Comparison of ENCODE assay signal across 8 mouse cellular contexts in genomic region chr8:94812645-94813098, GRCm38 (mm10). TPM values are rescaled to one million over a fixed set of nuclear protein-coding genes. Genes with fewer than 3 reads are reported as not detected.
A peak's percentile ranks its signal among the peaks of the same experiment; 100 is the strongest.
DNase-seq lines count a peak whose midpoint lies in the region; ATAC-seq and TF ChIP-seq lines count a peak whose summit lies in the region.

No protein-coding gene starts in this region.

- TF ChIP-seq EP300 in liver, postnatal 0 days (IDR thresholded peaks at IDR 0.05; ENCODE audit: low read depth): no peak

- peak overlapping the region; percentile 65 for H3K4me3 ChIP-seq in cerebellum, adult 2 months (replicated peaks; ENCODE audit: insufficient read depth, low read depth, low read length)
- no peak overlapping the region for H3K4me3 ChIP-seq in liver, postnatal 0 days (ENCODE audit: low read depth, low read length)
- H3K4me3 ChIP-seq in olfactory bulb, adult 2 months (ENCODE audit: insufficient read depth, low read depth, low read length): peak overlapping the region; percentile 26; the same call in 1 of the 2 replicates
- no peak overlapping the region for H3K4me3 ChIP-seq in thymus, adult 2 months (ENCODE audit: control insufficient read depth, insufficient read depth, low read length)

- H3K27ac ChIP-seq in cerebellum, adult 2 months (ENCODE audit: insufficient read depth, low read length): no peak overlapping the region
- no peak overlapping the region for H3K27ac ChIP-seq in liver, postnatal 0 days (ENCODE audit: low read depth)
- no peak overlapping the region for H3K27ac ChIP-seq in olfactory bulb, adult 2 months (ENCODE audit: insufficient read depth, low read depth, low read length)
- no peak overlapping the region for H3K27ac ChIP-seq in thymus, adult 2 months (ENCODE audit: control insufficient read depth, insufficient read depth, low read length)

- no peaks in the 10 kb centered on the region for H3K27me3 ChIP-seq in cerebellum, adult 2 months (ENCODE audit: control insufficient read depth, insufficient read depth, low read length)
- H3K27me3 ChIP-seq in liver, postnatal 0 days (ENCODE audit: insufficient read depth, low read length): no peaks in the 10 kb centered on the region
- H3K27me3 ChIP-seq in thymus, adult 2 months (ENCODE audit: control insufficient read depth, insufficient read depth, low read length): no peaks in the 10 kb centered on the region

- H3K9ac ChIP-seq in liver, postnatal 0 days (replicated peaks): no peak overlapping the region

- DNase-seq in MEL-GATA-1-ER (ENCODE audit: extremely low read depth, low read depth): peak; percentile 45
- peak; percentile 84 to 88 for DNase-seq in cerebellum, adult 2 months
- peak; percentile 91 for DNase-seq in forelimb bud, embryonic 11.5 days (ENCODE audit: low read depth, low spot score)
- peak; percentile 90 for DNase-seq in heart, postnatal 4 days
- peak; percentile 83 to 98 for DNase-seq in layer of hippocampus, adult 18-20 months (ENCODE audit: low spot score in 2 of 2)
- DNase-seq in liver, postnatal 0 days: peak; percentile 85
- DNase-seq in thymus, adult 2 months: peak; percentile 76

- H3K36me3 ChIP-seq in liver, postnatal 0 days (replicated peaks; ENCODE audit: insufficient read depth, low read length): no peaks in the 10 kb centered on the region
- no peaks in the 10 kb centered on the region for H3K36me3 ChIP-seq in thymus, adult 2 months (ENCODE audit: control insufficient read depth, insufficient read depth, low read length)

- no peaks in the 10 kb centered on the region for H3K9me3 ChIP-seq in liver, postnatal 0 days (ENCODE audit: low read length)

- WGBS in cerebellum, adult 2 months: 21% methylated on average over 6 of the region's 6 CpGs
- 32% methylated on average over 6 of the region's 6 CpGs for WGBS in liver, postnatal 0 days (ENCODE audit: insufficient replicate concordance)
- WGBS in olfactory bulb, adult 2 months: 23% methylated on average over 6 of the region's 6 CpGs
- 33% methylated on average over 6 of the region's 6 CpGs for WGBS in thymus, adult 2 months

- no peaks in the 10 kb centered on the region for H3K4me1 ChIP-seq in cerebellum, adult 2 months (ENCODE audit: control insufficient read depth, insufficient read depth, low read length)
- 0 out of 2 replicates have a peak, but pooled peaks cover 2% of the 10 kb centered on the region for H3K4me1 ChIP-seq in liver, postnatal 0 days (ENCODE audit: insufficient read depth)
- H3K4me1 ChIP-seq in olfactory bulb, adult 2 months (ENCODE audit: control insufficient read depth, insufficient read depth, low read length): peaks cover 5% of the 10 kb centered on the region; the same call in 1 of the 2 replicates
- no peaks in the 10 kb centered on the region for H3K4me1 ChIP-seq in thymus, adult 2 months (replicated peaks; ENCODE audit: control insufficient read depth, insufficient read depth, low read length)

- peak; percentile 68 for ATAC-seq in liver, postnatal 0 days

- TF ChIP-seq POLR2A in cerebellum, adult 2 months (IDR thresholded peaks at IDR 0.05; ENCODE audit: borderline replicate concordance, insufficient read depth, low read length): no peak
- no peak for TF ChIP-seq POLR2A in olfactory bulb, adult 2 months (IDR thresholded peaks at IDR 0.05; ENCODE audit: insufficient read depth, low read depth, low read length)
- no peak for TF ChIP-seq POLR2A in thymus, adult 2 months (IDR thresholded peaks at IDR 0.05; ENCODE audit: control insufficient read depth, extremely low read depth, insufficient read depth, low read length, poor library complexity)

- no peak overlapping the region for H3K4me2 ChIP-seq in liver, postnatal 0 days (ENCODE audit: low read depth, low read length)

- peak; percentile 59; the same call in 1 of the 2 replicates for TF ChIP-seq CTCF in cerebellum, adult 2 months (IDR thresholded peaks at IDR 0.05; ENCODE audit: borderline replicate concordance, insufficient read depth, low read depth, low read length)
- TF ChIP-seq CTCF in liver, postnatal 0 days (IDR thresholded peaks at IDR 0.05; ENCODE audit: low read depth): peak; percentile 82
- 0 out of 2 replicates have a peak, but pooled peaks have one; percentile 10 for TF ChIP-seq CTCF in olfactory bulb, adult 2 months (IDR thresholded peaks at IDR 0.05; ENCODE audit: insufficient read depth, low read depth, low read length)
- no peak for TF ChIP-seq CTCF in thymus, adult 2 months (IDR thresholded peaks at IDR 0.05; ENCODE audit: borderline replicate concordance, control insufficient read depth, extremely low read depth, insufficient read depth, low read length, poor library complexity)

RNA-seq across cellular contexts. Expression of gene Ccl17, which starts 2.4 kb away (rescaled TPM):
- 0.36 and 1.1 TPM in 2 replicates for polyA plus RNA-seq in cerebellum, adult 2 months (2012; rRNA removed)
- under 1 TPM in 1 of 2 experiments, not detected in 1; 0.60 TPM for total RNA-seq in heart, postnatal 4 days (2021)
- 1 to 10 TPM; 4.7 to 4.9 TPM for total RNA-seq in layer of hippocampus, adult 18-20 months (2021)
- polyA plus RNA-seq in liver, postnatal 0 days (2015; fragmentation: Nextera tagmentation; extraction: Ambion mirVana): 0.31 TPM in 1 of 2 replicates, not detected in the other
- not detected in 2 replicates for polyA plus RNA-seq in olfactory bulb, adult 2 months (2012; ENCODE audit: insufficient read depth, insufficient read length, low replicate concordance, missing spikeins)
- polyA plus RNA-seq in thymus, adult 2 months (2012; rRNA removed): 8.0 and 15.7 TPM in 2 replicates

RNA-seq across cellular contexts. Expression of gene Coq9, which starts 25.4 kb away (rescaled TPM):
- 155 and 163 TPM in 2 replicates for polyA plus RNA-seq in cerebellum, adult 2 months (2012; rRNA removed)
- 100 to 1,000 TPM; 237 to 239 TPM for total RNA-seq in heart, postnatal 4 days (2021)
- 10 to 100 TPM; 75.1 to 91.6 TPM for total RNA-seq in layer of hippocampus, adult 18-20 months (2021)
- polyA plus RNA-seq in liver, postnatal 0 days (2015; fragmentation: Nextera tagmentation; extraction: Ambion mirVana): 65.6 and 66.1 TPM in 2 replicates
- polyA plus RNA-seq in olfactory bulb, adult 2 months (2012; ENCODE audit: insufficient read depth, insufficient read length, low replicate concordance, missing spikeins): not detected in 2 replicates
- polyA plus RNA-seq in thymus, adult 2 months (2012; rRNA removed): 166 and 176 TPM in 2 replicates

RNA-seq across cellular contexts. Expression of gene Ciapin1, which starts 25.5 kb away (rescaled TPM):
- polyA plus RNA-seq in cerebellum, adult 2 months (2012; rRNA removed): 58.2 and 58.4 TPM in 2 replicates
- 10 to 100 TPM; 84.5 to 91.1 TPM for total RNA-seq in heart, postnatal 4 days (2021)
- total RNA-seq in layer of hippocampus, adult 18-20 months (2021): 10 to 100 TPM; 69.4 to 77.1 TPM
- 36.5 and 39.4 TPM in 2 replicates for polyA plus RNA-seq in liver, postnatal 0 days (2015; fragmentation: Nextera tagmentation; extraction: Ambion mirVana)
- polyA plus RNA-seq in olfactory bulb, adult 2 months (2012; ENCODE audit: insufficient read depth, insufficient read length, low replicate concordance, missing spikeins): not detected in 2 replicates
- polyA plus RNA-seq in thymus, adult 2 months (2012; rRNA removed): 49.2 and 53.5 TPM in 2 replicates

RNA-seq across cellular contexts. Expression of gene Cx3cl1, which starts 40.9 kb away (rescaled TPM):
- polyA plus RNA-seq in cerebellum, adult 2 months (2012; rRNA removed): 102 and 103 TPM in 2 replicates
- total RNA-seq in heart, postnatal 4 days (2021): 1 to 10 TPM; 4.1 to 4.5 TPM
- 100 to 1,000 TPM; 400 to 401 TPM for total RNA-seq in layer of hippocampus, adult 18-20 months (2021)
- polyA plus RNA-seq in liver, postnatal 0 days (2015; fragmentation: Nextera tagmentation; extraction: Ambion mirVana): 0.47 and 0.79 TPM in 2 replicates
- polyA plus RNA-seq in olfactory bulb, adult 2 months (2012; ENCODE audit: insufficient read depth, insufficient read length, low replicate concordance, missing spikeins): not detected in 2 replicates
- 31.0 and 33.8 TPM in 2 replicates for polyA plus RNA-seq in thymus, adult 2 months (2012; rRNA removed)

RNA-seq across cellular contexts. Expression of gene Polr2c, which starts 44.6 kb away (rescaled TPM):
- polyA plus RNA-seq in cerebellum, adult 2 months (2012; rRNA removed): 154 and 166 TPM in 2 replicates
- total RNA-seq in heart, postnatal 4 days (2021): 10 to 100 TPM; 63.3 to 74.8 TPM
- total RNA-seq in layer of hippocampus, adult 18-20 months (2021): 10 to 100 TPM; 66.0 to 73.6 TPM
- polyA plus RNA-seq in liver, postnatal 0 days (2015; fragmentation: Nextera tagmentation; extraction: Ambion mirVana): 50.6 and 52.1 TPM in 2 replicates
- not detected in 2 replicates for polyA plus RNA-seq in olfactory bulb, adult 2 months (2012; ENCODE audit: insufficient read depth, insufficient read length, low replicate concordance, missing spikeins)
- 146 and 160 TPM in 2 replicates for polyA plus RNA-seq in thymus, adult 2 months (2012; rRNA removed)

Comparison
In these comparisons a context has a peak if more than half of its experiments do, and no peak if none do; other contexts are left out.
1. H3K4me3 ChIP-seq: peak in cerebellum, adult 2 months (single experiment) and olfactory bulb, adult 2 months (single experiment); none in liver, postnatal 0 days (single experiment) and thymus, adult 2 months (single experiment).
2. Peak in every context shown above with its lines, with median percentiles within 50 percentile points of each other: DNase-seq.